Mouse (Mus musculus): ENCODE results near the gene Copg2. TPM values are rescaled to one million over a fixed set of nuclear protein-coding genes. Genes with fewer than 3 reads are reported as not detected.

Copg2 gene
- total and polyA plus RNA-seq, 3 experiments, result 11.8 to 37.1 (median 35.0) TPM

GRCm38 (mm10) chr6:30866501-30866900 is 30.1 kb downstream of the Copg2 start:
- H3K79me2 ChIP-seq (replicated peaks; ENCODE audit: control insufficient read depth, insufficient read depth, low read length), result no peaks in the 10 kb centered on the region
- no peaks in the 10 kb centered on the region for H3K27me3 ChIP-seq (ENCODE audit: control insufficient read depth, insufficient read depth, low read length)
- 86% methylated on average over 1 of the region's 1 CpGs for WGBS
- DNase-seq, result no peak
- TF ChIP-seq EP300 (IDR thresholded peaks at IDR 0.05; ENCODE audit: insufficient read depth, low read depth, low read length), result no peak
- no peak for TF ChIP-seq POLR2A (IDR thresholded peaks at IDR 0.05; ENCODE audit: insufficient read depth, low read depth, low read length)
- TF ChIP-seq CTCF (IDR thresholded peaks at IDR 0.05), result no peak
- H3K4me3 ChIP-seq, result no peak overlapping the region
- no peak overlapping the region for H3K9ac ChIP-seq (ENCODE audit: low read depth, low read length)
- no peaks in the 10 kb centered on the region for H3K36me3 ChIP-seq (ENCODE audit: control insufficient read depth, insufficient read depth, low read length)
- no peaks in the 10 kb centered on the region for H3K4me1 ChIP-seq (ENCODE audit: control insufficient read depth, insufficient read depth, low read length)
- no peak overlapping the region for H3K27ac ChIP-seq
- intact Hi-C loops (cut with DNase I), result no loop called here

GRCm38 (mm10) chr6:30865031-30865678 is 31.4 kb downstream of the Copg2 start:
- no peak overlapping the region for H3K9ac ChIP-seq (ENCODE audit: low read depth, low read length)
- H3K79me2 ChIP-seq (replicated peaks; ENCODE audit: control insufficient read depth, insufficient read depth, low read length), result no peaks in the 10 kb centered on the region
- no peak overlapping the region for H3K27ac ChIP-seq
- 70% methylated on average over 3 of the region's 3 CpGs for WGBS
- no peak overlapping the region for H3K4me3 ChIP-seq
- TF ChIP-seq EP300 (IDR thresholded peaks at IDR 0.05; ENCODE audit: insufficient read depth, low read depth, low read length) (no peak), POLR2A (IDR thresholded peaks at IDR 0.05; ENCODE audit: insufficient read depth, low read depth, low read length) (no peak), CTCF (IDR thresholded peaks at IDR 0.05) (no peak)
- no peak for DNase-seq
- H3K27me3 ChIP-seq (ENCODE audit: control insufficient read depth, insufficient read depth, low read length), result no peaks in the 10 kb centered on the region
- H3K4me1 ChIP-seq (ENCODE audit: control insufficient read depth, insufficient read depth, low read length), result no peaks in the 10 kb centered on the region; the same call in 1 of the 2 replicates
- H3K36me3 ChIP-seq (ENCODE audit: control insufficient read depth, insufficient read depth, low read length), result peaks cover 4% of the 10 kb centered on the region; the same call in 1 of the 2 replicates
- intact Hi-C loops (cut with DNase I), result no loop called here

GRCm38 (mm10) chr6:30855956-30856355 is 40.6 kb downstream of the Copg2 start:
- DNase-seq, result no peak
- no peaks in the 10 kb centered on the region for H3K27me3 ChIP-seq (ENCODE audit: control insufficient read depth, insufficient read depth, low read length)
- no peak overlapping the region for H3K9ac ChIP-seq (ENCODE audit: low read depth, low read length)
- WGBS, result 91% methylated on average over 7 of the region's 7 CpGs
- H3K79me2 ChIP-seq (replicated peaks; ENCODE audit: control insufficient read depth, insufficient read depth, low read length), result no peaks in the 10 kb centered on the region
- intact Hi-C loops (cut with DNase I), result no loop called here
- H3K36me3 ChIP-seq (ENCODE audit: control insufficient read depth, insufficient read depth, low read length), result peaks cover under 1% of the 10 kb centered on the region; the same call in 1 of the 2 replicates
- TF ChIP-seq POLR2A (IDR thresholded peaks at IDR 0.05; ENCODE audit: insufficient read depth, low read depth, low read length), result no peak
- no peak for TF ChIP-seq EP300 (IDR thresholded peaks at IDR 0.05; ENCODE audit: insufficient read depth, low read depth, low read length)
- TF ChIP-seq CTCF (IDR thresholded peaks at IDR 0.05), result no peak
- H3K27ac ChIP-seq, result no peak overlapping the region
- H3K4me1 ChIP-seq (ENCODE audit: control insufficient read depth, insufficient read depth, low read length), result no peaks in the 10 kb centered on the region; the same call in 1 of the 2 replicates
- no peak overlapping the region for H3K4me3 ChIP-seq

- TF ChIP-seq CTCF (IDR thresholded peaks at IDR 0.05), result no peak
- no peak for TF ChIP-seq EP300 (IDR thresholded peaks at IDR 0.05; ENCODE audit: insufficient read depth, low read depth, low read length)
- TF ChIP-seq POLR2A (IDR thresholded peaks at IDR 0.05; ENCODE audit: insufficient read depth, low read depth, low read length), result no peak
- Histone ChIP-seq H3K36me3 (ENCODE audit: control insufficient read depth, insufficient read depth, low read length) (no peaks in the 10 kb centered on the region), H3K27me3 (ENCODE audit: control insufficient read depth, insufficient read depth, low read length) (no peaks in the 10 kb centered on the region), H3K79me2 (replicated peaks; ENCODE audit: control insufficient read depth, insufficient read depth, low read length) (no peaks in the 10 kb centered on the region), H3K9ac (ENCODE audit: low read depth, low read length) (no peak overlapping the region), H3K27ac (no peak overlapping the region), H3K4me1 (ENCODE audit: control insufficient read depth, insufficient read depth, low read length) (no peaks in the 10 kb centered on the region), H3K4me3 (no peak overlapping the region)
- intact Hi-C loops (cut with DNase I), result no loop called here
- no peak for DNase-seq
- WGBS, result 68% methylated on average over 2 of the region's 2 CpGs
These were observed 41.4 kb downstream of the Copg2 start for GRCm38 (mm10) chr6:30855205-30855604.

- H3K27me3 ChIP-seq (ENCODE audit: control insufficient read depth, insufficient read depth, low read length), result no peaks in the 10 kb centered on the region
- no peak overlapping the region for H3K27ac ChIP-seq
- H3K79me2 ChIP-seq (replicated peaks; ENCODE audit: control insufficient read depth, insufficient read depth, low read length), result no peaks in the 10 kb centered on the region
- TF ChIP-seq POLR2A (IDR thresholded peaks at IDR 0.05; ENCODE audit: insufficient read depth, low read depth, low read length), result no peak
- no peaks in the 10 kb centered on the region for H3K4me1 ChIP-seq (ENCODE audit: control insufficient read depth, insufficient read depth, low read length)
- no peaks in the 10 kb centered on the region for H3K36me3 ChIP-seq (ENCODE audit: control insufficient read depth, insufficient read depth, low read length)
- no peak for DNase-seq
- H3K4me3 ChIP-seq, result no peak overlapping the region
- intact Hi-C loops (cut with DNase I), result no loop called here
- no peak overlapping the region for H3K9ac ChIP-seq (ENCODE audit: low read depth, low read length)
- 62% methylated on average over 2 of the region's 2 CpGs for WGBS
These were observed 46.8 kb downstream of the Copg2 start for GRCm38 (mm10) chr6:30849818-30850217.

GRCm38 (mm10) chr6:30832241-30832640 is 64.4 kb downstream of the Copg2 start:
- no peak for DNase-seq
- H3K4me3 ChIP-seq, result no peak overlapping the region
- TF ChIP-seq EP300 (IDR thresholded peaks at IDR 0.05; ENCODE audit: insufficient read depth, low read depth, low read length) (no peak), POLR2A (IDR thresholded peaks at IDR 0.05; ENCODE audit: insufficient read depth, low read depth, low read length) (no peak), CTCF (IDR thresholded peaks at IDR 0.05) (no peak)
- H3K36me3 ChIP-seq (ENCODE audit: control insufficient read depth, insufficient read depth, low read length), result no peaks in the 10 kb centered on the region
- H3K27ac ChIP-seq, result no peak overlapping the region
- no peaks in the 10 kb centered on the region for H3K79me2 ChIP-seq (replicated peaks; ENCODE audit: control insufficient read depth, insufficient read depth, low read length)
- 65% methylated on average over 2 of the region's 2 CpGs for WGBS
- intact Hi-C loops (cut with DNase I), result no loop called here
- H3K9ac ChIP-seq (ENCODE audit: low read depth, low read length), result no peak overlapping the region
- no peaks in the 10 kb centered on the region for H3K27me3 ChIP-seq (ENCODE audit: control insufficient read depth, insufficient read depth, low read length)
- H3K4me1 ChIP-seq (ENCODE audit: control insufficient read depth, insufficient read depth, low read length), result no peaks in the 10 kb centered on the region

Measured in heart, adult 2 months (tissue).